Mouse (Mus musculus): Measurements from ENCODE around the gene Gzmg. TPM values are rescaled to one million over a fixed set of nuclear protein-coding genes. Genes with fewer than 3 reads are reported as not detected.
"Not testable (repeated sequence)": the region's sequence is repeated elsewhere in the genome, so short reads cannot be mapped to it uniquely, and the experiment has no call there.

Gzmg gene
- polyA plus RNA-seq, 1 experiment from 2014 or later = 0.57 TPM

DNA sequence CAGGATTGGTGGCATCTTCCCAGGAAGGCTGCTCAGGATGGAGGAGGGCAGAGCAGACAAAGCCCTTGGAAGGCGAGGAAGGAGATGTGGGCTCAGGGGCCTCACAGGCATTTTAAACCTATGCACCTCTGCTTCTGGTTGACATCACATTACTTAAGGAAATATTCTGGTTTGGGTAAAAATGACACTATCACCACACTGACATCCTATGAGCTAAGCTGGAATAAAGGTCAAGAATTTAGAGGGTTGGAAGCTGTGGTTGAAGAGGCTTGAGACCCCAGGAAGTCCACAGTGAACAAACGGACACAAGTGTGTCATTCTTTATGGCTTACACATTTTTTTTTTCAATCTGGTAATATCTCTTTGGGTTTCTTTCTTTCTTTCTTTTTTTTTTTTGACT, 26.9 kb downstream of the Gzmg start, which contains the start of gene Gzmd:
Gzmd (minus strand) TSS at position 101 of the 400 bp plus-strand sequence.
- not testable (repeated sequence) for H3K4me3 ChIP-seq; H3K27ac ChIP-seq; H3K36me3 ChIP-seq; DNase-seq (ENCODE audit: low spot score); H3K27me3 ChIP-seq (ENCODE audit: insufficient read depth, poor library complexity, severe bottlenecking); H3K4me1 ChIP-seq; H3K9me3 ChIP-seq
- 76% methylated on average over 2 of the region's 2 CpGs for WGBS

DNA sequence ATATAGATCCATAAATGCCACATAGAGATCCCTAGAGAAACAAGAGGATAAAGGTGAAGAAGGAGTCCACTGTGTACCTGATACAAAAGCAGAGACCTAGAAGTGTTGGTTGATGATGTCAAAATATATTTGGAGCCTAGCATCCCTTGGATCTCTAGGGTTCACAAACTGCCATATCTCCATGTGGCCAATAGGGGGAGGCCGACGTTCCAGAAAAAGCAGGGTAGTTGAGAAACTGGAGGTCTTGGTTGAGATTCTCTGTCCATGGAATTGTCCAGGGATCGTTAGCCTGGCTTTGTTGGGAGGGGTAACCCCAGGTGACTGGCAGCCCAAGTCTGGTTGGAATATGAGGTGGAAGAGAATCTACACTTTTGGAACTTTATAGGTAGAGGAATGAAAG, 31.0 kb downstream of the Gzmg start:
- Histone ChIP-seq H3K4me3 (no peak overlapping the region), H3K36me3 (no peaks in the 10 kb centered on the region), H3K4me1 (no peaks in the 10 kb centered on the region), H3K27ac (no peak overlapping the region), H3K27me3 (ENCODE audit: insufficient read depth, poor library complexity, severe bottlenecking) (no peaks in the 10 kb centered on the region), H3K9me3 (no peaks in the 10 kb centered on the region)
- no peak for DNase-seq (ENCODE audit: low spot score)
- 46% methylated on average over 3 of the region's 3 CpGs for WGBS

DNA sequence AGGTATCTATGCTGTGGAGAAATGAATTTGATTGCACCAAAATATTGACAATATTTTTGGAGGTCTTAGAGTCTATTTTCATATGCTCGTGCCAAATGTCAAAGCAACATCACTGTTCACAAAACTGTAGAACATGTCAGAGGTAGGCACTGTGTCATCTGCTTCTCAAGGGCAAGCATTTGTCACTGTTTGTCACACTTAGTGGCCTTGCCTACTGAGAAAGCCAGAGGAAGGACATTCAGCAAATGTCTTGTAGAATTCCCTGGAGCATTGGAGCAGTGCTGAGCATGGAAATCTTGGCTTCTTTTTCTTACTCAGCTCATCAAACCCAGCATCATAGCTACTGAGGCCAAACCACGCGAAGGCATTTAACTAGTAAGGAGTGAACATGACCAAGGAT, 35.9 kb downstream of the Gzmg start:
- WGBS = 76% methylated on average over 3 of the region's 3 CpGs

DNA sequence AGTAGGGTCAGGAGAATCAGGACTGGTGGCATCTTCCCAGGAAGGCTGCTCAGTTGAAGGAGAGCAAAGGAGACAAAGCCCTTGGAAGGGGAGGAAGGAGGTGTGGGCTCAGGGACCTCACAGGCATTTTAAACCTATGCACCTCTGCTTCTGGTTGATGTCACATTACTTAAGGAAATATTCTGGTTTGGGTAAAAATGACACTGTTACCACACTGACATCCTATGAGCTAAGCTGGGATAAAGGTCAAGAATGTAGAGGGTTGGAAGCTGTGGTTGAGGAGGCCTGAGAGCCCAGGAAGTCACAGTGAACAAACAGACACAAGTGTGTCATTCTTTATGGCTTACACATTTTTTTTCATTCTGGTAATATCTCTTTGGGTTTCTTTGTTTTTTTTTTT, 38.9 kb downstream of the Gzmg start, which contains the start of gene Gzme:
Gzme (minus strand) TSS at position 101 of the 400 bp plus-strand sequence.
- Histone ChIP-seq H3K27me3 (ENCODE audit: insufficient read depth, poor library complexity, severe bottlenecking) (no peaks in the 10 kb centered on the region), H3K9me3 (no peaks in the 10 kb centered on the region)
- no peak for DNase-seq (ENCODE audit: low spot score)

More for the DNA sequence above, 35.9 kb downstream of the Gzmg start:
- Histone ChIP-seq H3K4me1 (no peaks in the 10 kb centered on the region), H3K27me3 (ENCODE audit: insufficient read depth, poor library complexity, severe bottlenecking) (no peaks in the 10 kb centered on the region), H3K36me3 (no peaks in the 10 kb centered on the region), H3K9me3 (no peaks in the 10 kb centered on the region), H3K4me3 (no peak overlapping the region), H3K27ac (no peak overlapping the region)
- no peak for DNase-seq (ENCODE audit: low spot score)

DNA sequence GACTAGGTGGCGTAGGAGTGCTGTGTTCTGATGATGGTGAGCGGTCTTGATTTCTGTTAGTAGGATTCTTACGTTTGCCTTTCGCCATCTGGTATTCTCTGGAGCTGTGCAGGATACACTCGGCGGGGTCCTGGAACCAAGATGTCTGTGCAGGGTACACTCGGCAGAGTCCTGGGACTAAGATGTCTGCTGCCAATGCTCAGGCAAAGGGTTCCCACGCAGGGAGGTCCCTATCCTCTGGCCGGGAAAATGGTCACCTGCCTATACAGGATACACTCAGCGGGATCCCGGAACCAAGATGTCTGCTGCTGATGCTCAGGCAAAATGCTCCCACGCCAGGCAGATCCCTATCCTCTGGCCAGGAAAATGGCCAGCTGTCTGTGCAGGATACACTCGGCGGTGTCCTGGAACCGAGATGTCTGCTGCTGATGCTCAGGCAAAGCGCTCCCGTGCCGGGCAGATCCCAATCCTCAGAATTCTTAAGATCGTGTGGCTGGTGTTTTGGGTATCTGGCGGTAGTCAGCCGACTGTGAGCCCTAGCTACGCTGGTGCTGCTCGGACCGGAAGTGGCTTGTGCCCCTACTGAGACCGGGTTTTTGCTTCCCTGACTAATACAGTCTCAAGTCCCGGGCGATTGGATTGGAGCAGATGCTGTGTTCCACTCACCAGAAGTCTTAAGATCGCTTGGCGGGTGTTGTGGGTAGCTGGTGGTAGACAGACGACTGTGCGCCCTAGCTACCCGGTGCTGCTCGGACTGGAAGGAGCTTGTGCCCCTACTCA, 43.7 kb downstream of the Gzmg start:
- H3K27ac ChIP-seq; H3K27me3 ChIP-seq (ENCODE audit: insufficient read depth, poor library complexity, severe bottlenecking); DNase-seq (ENCODE audit: low spot score); H3K4me3 ChIP-seq; H3K4me1 ChIP-seq; H3K36me3 ChIP-seq; H3K9me3 ChIP-seq: not testable (repeated sequence)
- WGBS = 84% methylated on average over 33 of the region's 33 CpGs

More for the DNA sequence above, 38.9 kb downstream of the Gzmg start, which contains the start of gene Gzme:
- H3K4me1 ChIP-seq = 0 out of 2 replicates have a peak, but pooled peaks cover 5% of the 10 kb centered on the region
- H3K36me3 ChIP-seq = no peaks in the 10 kb centered on the region
- H3K4me3 ChIP-seq = no peak within 1 kb of the TSS
- H3K27ac ChIP-seq = no peak within 1 kb of the TSS

Other genes starting within 250 kb of the Gzmg start
- gene Cma1, start 214.9 kb downstream of the Gzmg start, polyA plus RNA-seq (2016; fragmentation: Nextera tagmentation; extraction: Ambion mirVana) = not detected in 2 replicates
- not detected in 2 replicates for gene Cma2, start 208.6 kb downstream of the Gzmg start, polyA plus RNA-seq (2016; fragmentation: Nextera tagmentation; extraction: Ambion mirVana)
- not detected in 2 replicates for gene Mcpt1, start 141.6 kb downstream of the Gzmg start, polyA plus RNA-seq (2016; fragmentation: Nextera tagmentation; extraction: Ambion mirVana)
- gene Mcpt9, start 129.1 kb downstream of the Gzmg start, polyA plus RNA-seq (2016; fragmentation: Nextera tagmentation; extraction: Ambion mirVana) = not detected in 2 replicates
- not detected in 2 replicates for gene Mcpt2, start 117.5 kb downstream of the Gzmg start, polyA plus RNA-seq (2016; fragmentation: Nextera tagmentation; extraction: Ambion mirVana)
- not detected in 2 replicates for gene Mcpt4, start 97.3 kb downstream of the Gzmg start, polyA plus RNA-seq (2016; fragmentation: Nextera tagmentation; extraction: Ambion mirVana)
- not detected in 2 replicates for gene Mcpt8, start 74.3 kb downstream of the Gzmg start, polyA plus RNA-seq (2016; fragmentation: Nextera tagmentation; extraction: Ambion mirVana)
- 0.30 and 0.33 TPM in 2 replicates for gene Ctsg, start 57.0 kb downstream of the Gzmg start, polyA plus RNA-seq (2016; fragmentation: Nextera tagmentation; extraction: Ambion mirVana)
- not detected in 2 replicates for gene Gzme, start 39.0 kb downstream of the Gzmg start, polyA plus RNA-seq (2016; fragmentation: Nextera tagmentation; extraction: Ambion mirVana)
- 0.48 TPM in 1 of 2 replicates, not detected in the other for gene Gzmd, start 27.0 kb downstream of the Gzmg start, polyA plus RNA-seq (2016; fragmentation: Nextera tagmentation; extraction: Ambion mirVana)
- not detected in 2 replicates for gene Gzmn, start 15.0 kb upstream of the Gzmg start, polyA plus RNA-seq (2016; fragmentation: Nextera tagmentation; extraction: Ambion mirVana)
- 0.29 TPM in 1 of 2 replicates, not detected in the other for gene Gzmf, start 51.8 kb upstream of the Gzmg start, polyA plus RNA-seq (2016; fragmentation: Nextera tagmentation; extraction: Ambion mirVana)
- gene Gzmc, start 75.1 kb upstream of the Gzmg start, polyA plus RNA-seq (2016; fragmentation: Nextera tagmentation; extraction: Ambion mirVana) = 0.15 and 0.16 TPM in 2 replicates
- 0.09 TPM in 1 of 2 replicates, not detected in the other for gene Gzmb, start 102.7 kb upstream of the Gzmg start, polyA plus RNA-seq (2016; fragmentation: Nextera tagmentation; extraction: Ambion mirVana)
- not detected in 2 replicates for gene Atp12a, start 205.5 kb upstream of the Gzmg start, polyA plus RNA-seq (2016; fragmentation: Nextera tagmentation; extraction: Ambion mirVana)
- gene Rnf17, start 243.0 kb upstream of the Gzmg start, polyA plus RNA-seq (2016; fragmentation: Nextera tagmentation; extraction: Ambion mirVana) = 4.9 and 6.7 TPM in 2 replicates

All from heart, embryonic 10.5 days (tissue).